Mouse (Mus musculus): ENCODE results near the gene Smad6.

DNA sequence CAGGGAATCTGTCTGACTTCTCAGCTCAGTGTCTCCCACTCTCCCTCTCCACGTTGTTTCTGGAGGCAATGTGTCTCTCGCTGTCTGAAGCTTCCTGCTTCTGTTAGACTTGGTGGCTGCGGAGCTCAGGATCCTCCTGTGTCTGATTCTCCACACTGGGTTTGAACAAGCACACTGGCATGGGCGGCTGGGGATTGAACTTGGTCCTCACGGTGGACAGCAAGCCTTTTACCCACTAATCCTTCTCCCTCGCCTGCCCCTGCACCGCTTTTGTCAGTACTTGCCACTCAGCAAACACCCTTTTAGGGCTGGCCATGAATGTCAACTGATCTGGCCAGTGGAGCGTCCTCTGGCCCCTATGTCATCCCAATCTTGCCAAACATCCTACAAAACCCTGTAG is 22.5 kb upstream of the Smad6 start:
- TF ChIP-seq MAFK (IDR thresholded peaks at IDR 0.05; ENCODE audit: insufficient read depth, low read depth, low read length) (no peak), ZNF384 (IDR thresholded peaks at IDR 0.05; ENCODE audit: low read depth, low read length) (no peak), HCFC1 (IDR thresholded peaks at IDR 0.05; ENCODE audit: borderline replicate concordance, insufficient read depth, low read length) (no peak), CHD2 (IDR thresholded peaks at IDR 0.05; ENCODE audit: low read depth, low read length) (no peak), ZC3H11A (IDR thresholded peaks at IDR 0.05; ENCODE audit: borderline replicate concordance, low read depth, low read length) (no peak)

Measured in ES-E14 (cell line).